Mouse (Mus musculus) ES-CJ7 (cell line): ENCODE measurements around the gene Smarca2.

Experiments
- DNase-seq: peaks from one replicate; pipeline ENCODE4 v3.0.0; 2011; ENCODE audit warnings: low read depth, low spot score

The Smarca2 gene

DNA sequence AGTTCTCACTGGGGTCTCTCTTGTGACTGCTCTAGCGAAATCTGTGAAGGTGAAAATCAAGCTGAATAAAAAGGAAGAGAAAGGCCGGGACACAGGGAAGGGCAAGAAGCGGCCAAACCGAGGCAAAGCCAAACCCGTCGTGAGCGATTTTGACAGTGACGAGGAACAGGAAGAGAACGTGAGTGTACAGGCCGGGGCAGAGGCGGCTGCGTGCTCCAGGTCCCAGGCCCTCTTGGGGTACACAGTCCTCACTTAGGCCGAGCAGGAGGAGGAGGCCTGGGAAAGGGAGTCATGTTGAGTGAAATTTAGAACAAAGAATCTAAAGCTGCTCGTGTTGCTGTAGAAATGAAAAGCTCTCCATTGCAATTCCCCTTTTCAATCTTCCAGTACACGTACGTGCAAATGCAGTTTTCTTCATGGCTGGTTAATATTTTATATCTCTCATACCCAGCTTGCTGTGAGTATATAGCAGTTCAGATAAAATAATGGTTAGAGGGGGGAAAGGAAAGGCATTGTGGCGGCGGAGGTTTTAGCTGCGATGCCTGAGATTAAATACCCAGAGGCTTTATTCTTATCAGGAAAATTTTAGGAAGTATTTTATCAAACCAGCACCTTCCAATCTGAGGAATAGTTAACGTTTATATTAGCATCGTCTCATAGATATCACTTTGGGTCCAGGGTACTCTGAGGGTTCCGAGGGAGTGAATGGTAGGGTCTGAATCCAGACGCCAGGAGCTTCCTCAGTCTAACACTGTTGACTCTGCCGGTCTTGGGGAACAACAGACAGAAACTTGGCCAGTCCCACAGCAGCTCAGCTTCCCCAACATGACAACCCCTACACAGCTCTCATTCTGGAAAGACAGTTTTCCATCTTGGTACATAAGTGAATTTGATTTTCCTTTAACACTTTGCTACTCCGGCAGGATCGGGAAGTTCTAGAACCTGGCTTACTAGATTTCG, 171.5 kb downstream of the Smarca2 start:
- DNase-seq = no peak

DNA sequence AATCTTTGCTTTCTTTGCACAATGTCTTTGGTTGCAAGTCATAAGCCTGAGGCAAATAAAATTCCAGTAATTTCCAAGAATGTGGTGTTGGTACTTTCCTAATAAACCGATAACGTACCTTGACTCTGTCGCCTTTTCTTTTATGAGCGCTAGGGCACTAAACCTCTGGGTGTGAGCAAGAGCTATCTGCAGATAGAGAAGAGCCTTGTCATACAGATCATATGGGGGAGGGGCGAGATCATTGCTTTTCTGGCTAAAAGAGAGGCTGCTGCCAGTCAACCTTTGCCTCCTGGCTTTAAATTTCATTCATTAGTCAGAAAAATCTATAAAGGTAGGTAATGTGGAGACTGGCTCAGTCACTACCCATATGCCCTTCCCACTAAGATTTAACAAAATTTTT, 173.3 kb downstream of the Smarca2 start:
- no peak for DNase-seq

DNA sequence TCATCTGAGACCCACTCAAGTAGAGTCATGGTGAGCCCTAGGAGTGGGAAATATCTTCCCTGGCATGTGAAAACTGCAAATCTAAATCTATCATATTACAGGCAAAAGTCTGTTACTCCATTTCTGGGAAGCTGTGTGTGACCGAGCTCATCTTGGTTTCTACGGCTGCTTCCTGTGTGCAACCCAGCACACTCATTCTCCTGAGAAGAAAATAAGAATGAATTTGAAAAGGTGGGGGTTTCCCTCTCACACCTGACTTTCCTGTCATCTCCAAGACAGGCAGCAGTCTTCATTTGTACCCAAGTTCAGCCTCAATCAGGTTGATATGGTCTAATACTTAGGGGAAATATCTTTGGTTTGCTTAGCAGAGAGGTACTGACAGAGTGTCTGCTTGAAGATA, 176.4 kb downstream of the Smarca2 start:
- DNase-seq = no peak

DNA sequence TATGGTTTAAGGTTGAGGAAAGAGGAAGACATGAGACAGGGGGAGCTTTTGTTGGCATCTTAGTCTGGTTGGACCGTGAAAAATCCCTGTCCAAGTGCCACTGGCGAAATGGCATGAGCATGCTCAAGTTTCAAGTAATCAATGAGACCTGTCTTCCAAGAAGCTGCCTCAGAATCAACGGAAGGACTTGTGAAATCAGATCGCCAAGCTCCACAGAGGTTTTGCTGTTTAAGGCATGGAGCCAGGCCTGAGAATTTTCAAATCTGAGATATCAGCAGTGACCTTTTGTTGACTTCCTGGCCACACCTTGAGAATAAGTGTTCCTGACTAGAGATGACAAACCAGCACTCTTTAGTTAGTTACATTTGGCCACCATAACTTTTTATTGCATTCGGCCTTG, 183.6 kb downstream of the Smarca2 start:
- no peak for DNase-seq

DNA sequence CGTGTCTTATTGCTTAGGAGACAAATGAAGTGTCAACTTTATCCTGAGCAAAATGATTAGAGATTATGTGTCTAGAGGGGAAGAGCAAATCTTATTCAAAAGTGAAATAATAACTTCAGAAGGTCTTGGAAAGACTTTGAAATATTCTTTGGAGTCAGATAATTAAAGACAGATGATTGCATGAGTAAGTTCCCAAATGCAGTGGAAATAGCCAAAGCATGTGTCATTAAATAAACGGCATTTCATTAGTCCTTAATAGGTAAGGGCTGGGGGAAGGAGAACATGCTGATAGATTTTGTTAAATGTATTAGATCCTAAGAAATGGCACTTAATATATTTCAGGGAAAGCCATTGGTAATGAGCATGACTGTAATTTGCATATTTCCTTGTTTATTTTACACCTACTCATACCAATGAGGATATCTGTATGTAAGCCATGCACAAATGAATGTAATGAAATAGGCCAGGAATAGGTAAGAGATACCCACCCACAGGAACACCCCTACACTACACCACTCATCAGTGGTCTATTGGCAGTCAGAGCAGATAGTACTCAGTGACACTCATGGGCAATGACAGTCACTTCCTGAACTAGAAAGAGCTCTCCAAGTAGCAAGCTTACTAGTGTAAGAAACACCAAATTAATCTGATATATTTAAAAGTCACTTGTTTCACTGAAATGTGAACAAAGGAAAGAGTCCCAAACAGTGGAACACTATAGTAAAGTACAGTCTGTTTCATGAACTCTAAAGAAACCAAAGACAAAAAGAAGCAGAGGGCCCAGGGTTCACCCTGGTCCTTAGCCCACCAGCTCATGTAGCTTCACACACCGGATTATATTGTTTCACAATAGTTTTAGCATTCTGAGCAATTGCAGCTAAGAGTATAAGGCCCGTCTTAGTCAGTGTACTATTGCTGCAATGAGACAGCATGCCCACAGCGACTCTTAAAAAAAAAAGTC, 185.8 kb downstream of the Smarca2 start:
- DNase-seq = no peak

DNA sequence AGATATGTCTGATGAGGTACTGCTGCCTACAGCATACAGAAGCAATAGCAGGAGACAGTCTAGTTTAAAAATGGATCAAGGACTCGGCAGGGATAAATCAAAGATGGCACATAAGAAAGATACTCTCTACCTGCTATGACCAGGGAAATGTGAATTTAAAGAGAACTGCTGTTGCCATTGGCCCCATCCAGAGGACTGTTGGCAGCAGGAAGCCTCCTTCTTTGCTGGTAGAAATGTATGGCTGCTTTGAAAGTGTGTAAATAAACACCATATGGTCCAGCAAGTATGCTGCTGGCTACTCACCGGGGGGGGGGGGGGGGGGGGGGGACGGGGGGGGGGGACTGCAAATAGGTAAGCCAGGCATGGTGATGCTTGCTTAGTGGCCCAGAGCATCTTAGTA, 189.5 kb downstream of the Smarca2 start:
- no peak for DNase-seq

DNA sequence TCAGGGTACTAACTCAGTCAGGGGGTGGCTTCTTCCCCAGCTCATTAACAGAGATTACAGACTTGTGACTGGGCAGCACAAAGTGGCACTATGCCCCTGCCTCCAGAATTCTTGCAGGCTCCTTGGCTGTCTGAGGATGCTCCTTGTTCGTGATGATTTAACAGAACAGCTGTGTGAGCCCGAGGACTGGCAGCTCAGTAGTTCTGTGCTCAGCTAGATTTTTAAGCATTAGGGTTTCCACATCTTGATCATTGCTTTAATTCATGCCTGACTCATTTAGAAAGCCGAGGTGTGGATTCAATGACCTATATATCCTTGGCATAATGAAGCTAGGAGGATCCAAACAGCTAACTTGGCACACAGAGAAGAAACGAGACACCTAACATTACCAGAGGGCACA, 191.2 kb downstream of the Smarca2 start:
- DNase-seq = no peak

DNA sequence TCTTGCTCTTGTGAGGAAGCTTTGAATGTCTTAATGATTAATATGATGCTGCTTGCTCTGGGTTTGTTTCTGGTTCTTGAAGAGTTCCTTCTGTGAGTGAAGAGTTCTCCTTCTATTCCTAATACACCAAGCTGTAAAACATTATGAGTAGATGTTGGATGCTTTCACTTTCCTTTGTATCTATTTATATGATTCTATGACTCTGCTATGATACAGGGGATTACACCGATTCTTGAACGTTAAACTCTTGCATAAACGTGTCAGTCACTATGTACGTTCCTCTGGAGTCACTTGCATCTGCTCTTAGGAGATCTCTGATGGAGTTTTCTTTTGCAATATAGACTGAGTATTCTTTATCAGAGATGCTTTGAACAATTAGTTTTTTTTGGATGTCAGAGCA, 199.6 kb downstream of the Smarca2 start:
- DNase-seq = no peak

DNA sequence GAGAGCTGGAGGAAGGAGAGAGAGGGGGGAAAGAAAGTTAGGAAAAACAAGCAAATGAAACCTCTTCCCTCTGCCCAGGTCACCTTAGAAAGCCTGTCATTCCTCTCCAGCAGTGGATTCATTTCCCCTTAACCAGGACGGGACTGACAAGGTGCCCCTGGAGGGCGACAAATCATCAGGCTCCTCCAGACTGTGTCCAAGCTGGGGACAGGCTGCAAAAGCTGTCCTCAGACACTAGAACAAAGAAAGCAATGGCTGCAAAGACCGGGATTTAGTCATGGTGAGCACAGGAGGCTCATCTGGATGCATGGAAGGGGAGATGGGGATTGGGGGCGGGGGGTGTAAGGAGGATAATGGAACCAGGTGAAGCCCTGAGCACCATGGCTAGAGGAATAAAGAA, 209.8 kb downstream of the Smarca2 start:
- DNase-seq = no peak

DNA sequence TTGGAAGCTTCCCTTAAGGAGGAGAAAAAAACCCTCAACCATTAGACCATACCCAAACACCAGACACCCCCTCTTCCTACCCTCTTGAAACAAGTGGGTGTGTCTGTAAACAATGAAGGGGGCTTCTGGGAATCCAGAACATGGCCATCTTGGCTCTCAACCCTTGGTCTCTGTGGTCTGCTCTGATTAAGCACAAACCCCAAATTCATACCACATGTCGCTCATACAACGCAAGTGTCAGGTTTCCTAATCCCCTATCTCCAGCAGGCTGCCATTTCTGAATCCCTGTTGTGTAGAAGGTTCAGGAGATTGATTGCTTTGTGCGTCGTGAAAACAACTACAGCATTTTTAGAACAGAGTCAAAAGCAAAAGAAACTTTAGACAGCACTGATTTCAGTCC, 213.1 kb downstream of the Smarca2 start:
- DNase-seq = no peak
